Comparison of ENCODE assay signal across 14 mouse cellular contexts in genomic region chr7:83739680-83740310, GRCm38 (mm10). TPM values are rescaled to one million over a fixed set of nuclear protein-coding genes. Genes with fewer than 3 reads are reported as not detected.
DNase-seq lines count a peak whose midpoint lies in the region; ATAC-seq lines count a peak whose summit lies in the region.
"Had no signal": no experiment of that assay in that cellular context is flagged by ENCODE, and none has a peak within 500 bp of the region (broad histone marks: within the 10 kb centered on the region; RNA-seq: fewer than 3 reads in every experiment).

No protein-coding gene starts in this region.

- no peak overlapping the region for H3K4me2 ChIP-seq in kidney, embryonic 14.5 days (replicated peaks; ENCODE audit: low read depth, low read length)
- no peak overlapping the region for H3K4me2 ChIP-seq in limb, embryonic 11.5 days (ENCODE audit: low read depth, severe bottlenecking)
- H3K4me2 ChIP-seq: midbrain, embryonic 13.5 days had no signal

- peak; percentile 49; the same call in 1 of the 2 replicates for ATAC-seq in kidney, embryonic 14.5 days (ENCODE audit: low FRiP score, low TSS enrichment)
- peak; percentile 36; the same call in 1 of the 2 replicates for ATAC-seq in limb, embryonic 11.5 days (ENCODE audit: insufficient number of reproducible peaks, low FRiP score, low TSS enrichment, low read depth)
- ATAC-seq: midbrain, embryonic 13.5 days had no signal

- H3K36me3 ChIP-seq in kidney, embryonic 14.5 days (ENCODE audit: control insufficient read depth, insufficient read depth, low read length): no peaks in the 10 kb centered on the region
- H3K36me3 ChIP-seq in limb, embryonic 11.5 days (ENCODE audit: control insufficient read depth, insufficient read depth, low read length): no peaks in the 10 kb centered on the region
- H3K36me3 ChIP-seq: midbrain, embryonic 13.5 days had no signal

- H3K27me3 ChIP-seq in kidney, embryonic 14.5 days (ENCODE audit: control insufficient read depth, insufficient read depth, low read length): no peaks in the 10 kb centered on the region
- no peaks in the 10 kb centered on the region for H3K27me3 ChIP-seq in limb, embryonic 11.5 days (ENCODE audit: control insufficient read depth, insufficient read depth, low read length)
- H3K27me3 ChIP-seq: midbrain, embryonic 13.5 days had no signal

- WGBS in kidney, embryonic 14.5 days: 47% methylated on average over 7 of the region's 7 CpGs
- WGBS in limb, embryonic 11.5 days: 32% methylated on average over 7 of the region's 7 CpGs

- H3K9ac ChIP-seq in kidney, embryonic 14.5 days (ENCODE audit: low read depth, low read length): no peak overlapping the region
- no peak overlapping the region for H3K9ac ChIP-seq in limb, embryonic 11.5 days (ENCODE audit: low read length)
- H3K9ac ChIP-seq: midbrain, embryonic 13.5 days had no signal

- H3K4me3 ChIP-seq in kidney, embryonic 14.5 days (ENCODE audit: low read length): no peak overlapping the region
- H3K4me3 ChIP-seq in limb, embryonic 11.5 days (ENCODE audit: low read depth, low read length): no peak overlapping the region
- H3K4me3 ChIP-seq: midbrain, embryonic 13.5 days had no signal

- H3K9me3 ChIP-seq in kidney, embryonic 14.5 days (ENCODE audit: control insufficient read depth, low read length): no peaks in the 10 kb centered on the region
- H3K9me3 ChIP-seq in limb, embryonic 11.5 days (ENCODE audit: control insufficient read depth, low read length): no peaks in the 10 kb centered on the region
- H3K9me3 ChIP-seq: midbrain, embryonic 13.5 days had no signal

- H3K27ac ChIP-seq in kidney, embryonic 14.5 days (ENCODE audit: low read depth, low read length): no peak overlapping the region
- 0 out of 2 replicates have a peak overlapping the region, but pooled peaks have one; percentile 24 for H3K27ac ChIP-seq in limb, embryonic 11.5 days (replicated peaks; ENCODE audit: low read depth, low read length)
- H3K27ac ChIP-seq: midbrain, embryonic 13.5 days had no signal

- H3K4me1 ChIP-seq in kidney, embryonic 14.5 days (ENCODE audit: control insufficient read depth, insufficient read depth, low read length): no peaks in the 10 kb centered on the region
- H3K4me1 ChIP-seq in limb, embryonic 11.5 days (ENCODE audit: control insufficient read depth, insufficient read depth, low read length): peaks cover 25% of the 10 kb centered on the region
- H3K4me1 ChIP-seq: midbrain, embryonic 13.5 days had no signal

- DNase-seq in cerebellum, postnatal 14 days: peak; percentile 20 to 29
- no peak for DNase-seq in cerebellum, adult 11 months
- no peak for DNase-seq in kidney, adult 18-20 months
- peak; percentile 53 for DNase-seq in NIH3T3 (ENCODE audit: low read depth)
- DNase-seq in limb, embryonic 11.5 days (ENCODE audit: low spot score): peak; percentile 58
- no peak for DNase-seq in adrenal gland, postnatal 25 days
- no peak for DNase-seq in right cerebral cortex, postnatal 36 days (ENCODE audit: low spot score in 2 of 2)
- DNase-seq: adrenal gland, postnatal 14 days; cerebellum, postnatal 36 days; gastrocnemius, postnatal 10 days; kidney, adult 9 months; left cerebral cortex, postnatal 4 days had no signal

RNA-seq across cellular contexts. Expression of gene Il16, which starts 5.7 kb away (rescaled TPM):
- 1.6 and 2.5 TPM in 2 replicates for polyA plus RNA-seq in kidney, embryonic 14.5 days (2014; fragmentation: Nextera tagmentation; extraction: Ambion mirVana)
- 2.2 and 3.4 TPM in 2 replicates for polyA plus RNA-seq in limb, embryonic 11.5 days (2014; fragmentation: Nextera tagmentation; extraction: Ambion mirVana)
- total RNA-seq in adrenal gland, postnatal 25 days (2021): 5.0 and 5.2 TPM in 2 replicates

RNA-seq across cellular contexts. Expression of gene Cfap161, which starts 54.9 kb away (rescaled TPM):
- polyA plus RNA-seq in kidney, embryonic 14.5 days (2014; fragmentation: Nextera tagmentation; extraction: Ambion mirVana): not detected in 2 replicates
- polyA plus RNA-seq in limb, embryonic 11.5 days (2014; fragmentation: Nextera tagmentation; extraction: Ambion mirVana): 0.19 and 0.35 TPM in 2 replicates
- total RNA-seq in adrenal gland, postnatal 25 days (2021): 0.46 TPM in 1 of 2 replicates, not detected in the other
- total RNA-seq: adrenal gland, postnatal 14 days; gastrocnemius, postnatal 10 days had no signal

Comparison
In these comparisons a context has a peak if more than half of its experiments do, and no peak if none do; other contexts are left out.
1. DNase-seq: peak in cerebellum, postnatal 14 days (2 of 2), NIH3T3 (single experiment) and limb, embryonic 11.5 days (single experiment); none in cerebellum, adult 11 months (single experiment), kidney, adult 18-20 months (single experiment), adrenal gland, postnatal 25 days (single experiment) and right cerebral cortex, postnatal 36 days (0 of 2).